Mouse (Mus musculus): ENCODE data around the gene Cdh7.
"Not testable (repeated sequence)": the region's sequence is repeated elsewhere in the genome, so short reads cannot be mapped to it uniquely, and the experiment has no call there.

DNA sequence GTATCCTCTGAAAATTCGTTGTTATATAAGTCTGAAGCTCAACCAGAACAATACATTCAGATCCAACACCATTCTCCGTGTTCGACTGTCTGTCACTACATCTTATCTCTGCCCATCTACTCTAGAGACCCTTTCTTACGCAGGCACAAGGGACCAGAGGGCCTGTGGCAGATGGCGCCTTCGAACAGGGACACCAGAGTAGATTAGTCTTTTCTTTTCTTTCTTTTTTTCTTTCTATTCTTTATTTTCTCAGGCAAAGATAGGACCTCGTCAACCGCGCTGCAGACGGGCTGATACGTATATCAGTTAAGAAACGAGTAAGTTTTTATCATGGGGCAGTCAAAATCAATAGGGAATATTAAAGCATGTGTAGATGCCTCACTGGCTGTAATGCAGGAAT lies 189.2 kb downstream of the Cdh7 start:
- not testable (repeated sequence) for TF ChIP-seq EP300, CTCF (IDR thresholded peaks at IDR 0.05; ENCODE audit: low read depth)
